Mouse (Mus musculus) retina, postnatal 1 day (tissue): ENCODE results near the gene Gfer.

Experiments used
- DNase-seq: peaks from one replicate; pipeline ENCODE4 v3.0.0-alpha.2; 2012

The Gfer gene

DNA sequence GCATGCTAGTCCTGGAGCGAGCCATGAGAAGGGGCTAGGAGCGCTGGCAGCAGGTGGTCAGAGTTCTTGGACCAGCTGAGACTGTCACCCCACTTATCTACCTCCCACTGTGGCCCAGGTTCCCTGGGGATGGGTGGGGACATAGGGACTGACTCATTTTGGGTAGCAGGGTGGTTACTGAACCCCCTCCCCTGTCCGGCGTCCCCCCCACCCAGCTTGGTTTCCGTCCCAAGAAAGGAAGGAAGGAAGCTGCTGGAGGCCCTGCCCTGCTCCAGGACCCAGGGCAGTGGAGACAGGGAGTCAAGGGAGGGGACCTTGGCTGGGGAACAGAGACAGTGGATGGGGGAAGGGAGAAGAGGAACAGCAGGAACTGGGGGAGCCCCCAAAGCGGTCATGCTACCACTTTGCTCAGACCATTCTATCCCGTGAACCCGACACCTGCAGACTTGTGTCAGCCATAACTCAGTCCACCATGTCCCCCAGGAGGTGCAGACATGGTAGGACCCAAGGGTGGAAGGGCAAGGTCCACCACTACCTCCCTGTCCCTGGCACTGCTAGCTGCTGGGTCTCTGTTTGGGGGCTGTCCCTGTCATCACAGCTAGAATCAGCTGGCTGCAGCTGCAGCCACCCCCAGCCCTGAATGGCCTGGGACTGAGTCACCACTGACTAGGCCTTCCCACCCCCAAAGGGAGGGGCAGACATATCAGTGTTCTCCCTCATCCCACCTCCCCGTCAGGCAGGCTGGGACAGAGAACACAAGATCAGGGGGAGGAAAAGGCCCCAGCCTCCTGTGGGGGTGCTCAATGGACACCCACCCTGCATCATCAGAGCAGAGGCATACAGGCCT lies 50.9 kb downstream of the Gfer start:
- DNase-seq = no peak

DNA sequence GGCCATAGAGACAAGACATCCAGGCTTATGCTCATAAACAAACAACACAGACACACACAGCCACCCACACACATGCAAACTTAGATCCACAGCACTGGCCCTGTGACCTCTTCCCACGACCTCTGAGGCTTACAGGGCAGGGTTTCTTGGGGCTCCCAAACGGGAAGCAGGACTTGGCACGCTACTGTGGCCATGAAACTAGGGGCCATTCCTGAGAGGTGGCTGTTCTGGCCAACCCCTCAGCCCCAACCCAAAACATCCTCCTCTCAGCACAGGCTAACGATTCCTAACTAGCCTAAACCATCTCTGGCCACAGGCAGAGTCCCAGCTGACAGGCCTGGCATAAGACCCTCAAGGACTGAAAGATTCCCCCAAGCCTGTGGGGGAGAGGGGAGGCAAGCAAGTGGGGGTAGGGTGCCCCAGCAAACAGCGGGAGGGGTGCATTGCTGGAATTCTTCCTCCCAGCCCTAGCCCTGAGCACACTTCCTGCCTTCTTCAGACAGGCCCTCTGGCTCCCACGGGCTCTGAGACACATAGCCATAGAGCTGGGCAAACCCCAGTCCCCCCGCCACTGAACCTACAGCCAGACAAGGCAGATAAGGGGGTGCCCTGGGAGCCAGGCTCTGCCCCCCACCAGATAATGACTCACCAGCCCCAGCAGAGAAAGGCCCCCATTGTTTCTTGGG lies 51.8 kb downstream of the Gfer start:
- no peak for DNase-seq
